Mouse (Mus musculus) hindbrain, embryonic 10.5 days (tissue): ENCODE data around the gene Gm44973. TPM values are rescaled to one million over a fixed set of nuclear protein-coding genes. Genes with fewer than 3 reads are reported as not detected.
"Not testable (repeated sequence)": the region's sequence is repeated elsewhere in the genome, so short reads cannot be mapped to it uniquely, and the experiment has no call there.

ENCODE experiments used
- DNase-seq: peaks from one replicate; pipeline ENCODE4 v3.0.0-alpha.2; 2017; ENCODE audit warnings: low spot score
- H3K27ac ChIP-seq: fragments of 300-500 bp; sonication (generic); 2 replicates; pipeline ENCODE4 v1.5.1; 2016; ENCODE audit warnings: mild to moderate bottlenecking, moderate library complexity
- H3K27me3 ChIP-seq: fragments of 300-500 bp; sonication (generic); 2 replicates; pipeline ENCODE4 v1.6.1; 2016; ENCODE audit warnings: mild to moderate bottlenecking; ENCODE audit not compliant: poor library complexity, insufficient read depth, severe bottlenecking
- H3K36me3 ChIP-seq: fragments of 300-500 bp; sonication (generic); 2 replicates; pipeline ENCODE4 v1.6.1; 2016; ENCODE audit warnings: mild to moderate bottlenecking, moderate library complexity
- H3K4me1 ChIP-seq: fragments of 300-500 bp; sonication (generic); replicated peaks from 2 replicates; pipeline ENCODE4 v1.6.1; 2016; ENCODE audit warnings: mild to moderate bottlenecking
- H3K4me3 ChIP-seq: fragments of 300-500 bp; sonication (generic); 2 replicates; pipeline ENCODE4 v1.5.1; 2016; ENCODE audit warnings: mild to moderate bottlenecking, moderate library complexity
- H3K9me3 ChIP-seq: fragments of 300-500 bp; sonication (generic); 2 replicates; pipeline ENCODE4 v1.6.1; 2016; ENCODE audit warnings: mild to moderate bottlenecking, moderate library complexity
- WGBS: fragments of 180-500 bp; shearing (Covaris S2); methylation state at CpG from one replicate; pipeline ENCODE4 v1.1.7; 2016; 5-methylcytosine and 5-hydroxymethylcytosine counted together
- polyA plus RNA-seq: library from polyadenylated mRNA; unstranded; fragments of >200 nt; fragmentation: Nextera tagmentation; extraction: Ambion mirVana; gene quantifications from 2 replicates; pipeline ENCODE4 v1.2.1, GENCODE M21; 2016

Gene Gm44973
- polyA plus RNA-seq, 1 experiment from 2014 or later: not detected

DNA sequence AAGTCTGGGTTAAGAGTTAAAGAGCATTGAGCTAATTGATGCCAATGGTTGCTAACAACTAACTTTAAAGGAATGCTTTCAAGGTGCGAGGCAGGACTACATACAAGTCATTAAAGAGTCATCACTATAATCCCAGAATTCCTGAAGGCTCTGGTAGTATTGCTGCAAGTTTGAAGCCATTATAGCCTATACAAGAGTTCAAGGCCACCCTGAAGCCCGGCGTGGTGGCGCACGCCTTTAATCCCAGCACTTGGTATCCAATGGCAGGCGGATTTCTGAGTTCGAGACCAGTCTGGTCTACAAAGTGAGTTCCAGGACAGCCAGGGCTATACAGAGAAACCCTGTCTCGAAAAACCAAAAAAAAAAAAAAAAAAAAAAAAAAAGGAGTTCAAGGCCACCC, 4.3 kb downstream of the Gm44973 start:
- DNase-seq, H3K9me3 ChIP-seq, H3K27me3 ChIP-seq: not testable (repeated sequence)
- Histone ChIP-seq H3K27ac (peak overlapping the region; percentile 97), H3K36me3 (peaks cover 44% of the 10 kb centered on the region), H3K4me1 (peaks cover 31% of the 10 kb centered on the region), H3K4me3 (peak overlapping the region; percentile 90)
- WGBS: 37% methylated on average over 8 of the region's 8 CpGs

- H3K4me3 ChIP-seq: peak within 1 kb of the TSS; percentile 90
- H3K36me3 ChIP-seq: peaks cover 49% of the 10 kb centered on the region
- H3K27ac ChIP-seq: peak within 1 kb of the TSS; percentile 97
- no peaks in the 10 kb centered on the region for H3K27me3 ChIP-seq
- H3K9me3 ChIP-seq: peaks cover 4% of the 10 kb centered on the region; the same call in 1 of the 2 replicates
- H3K4me1 ChIP-seq: peaks cover 31% of the 10 kb centered on the region
- DNase-seq: peak; percentile 99
- WGBS: under 1% methylated on average over 49 of the region's 49 CpGs
Measured at GRCm38 (mm10) chr7:5020000-5020681, 4.8 kb downstream of the Gm44973 start, which contains the start of the genes Zfp865 and Ccdc106. Gene Zfp865 (plus strand): TSS chr7:5020376. Gene Ccdc106 (plus strand): TSS chr7:5020553.

- 2% methylated on average over 15 of the region's 15 CpGs for WGBS
- H3K36me3 ChIP-seq: peaks cover 54% of the 10 kb centered on the region
- H3K4me1 ChIP-seq: peaks cover 29% of the 10 kb centered on the region
- peak overlapping the region; percentile 97 for H3K27ac ChIP-seq
- H3K27me3 ChIP-seq: no peaks in the 10 kb centered on the region
- no peak for DNase-seq
- H3K9me3 ChIP-seq: peaks cover 4% of the 10 kb centered on the region; the same call in 1 of the 2 replicates
- peak overlapping the region; percentile 90 for H3K4me3 ChIP-seq
Measured at GRCm38 (mm10) chr7:5020685-5021084, 5.4 kb downstream of the Gm44973 start.

DNA sequence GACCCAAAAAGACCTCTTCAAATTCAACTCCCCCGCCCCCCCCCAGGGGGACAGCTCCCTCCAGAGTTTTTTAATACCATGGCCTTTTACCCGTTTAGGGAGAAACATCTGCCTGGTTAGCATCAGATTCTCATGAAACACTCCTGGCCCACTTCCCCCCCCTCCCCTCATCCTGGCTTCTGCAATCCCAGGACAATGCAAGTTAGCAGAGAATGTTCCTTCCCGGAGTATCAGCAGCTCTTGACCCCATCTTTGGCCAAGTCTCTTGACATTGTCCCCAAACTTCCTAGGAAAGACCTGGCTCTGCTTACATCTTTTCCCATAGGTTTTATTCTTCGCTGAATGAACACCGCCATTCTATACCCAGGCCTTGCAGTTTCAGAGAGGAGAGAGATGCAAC, 5.9 kb downstream of the Gm44973 start:
- 54% methylated on average over 5 of the region's 5 CpGs for WGBS
- Histone ChIP-seq H3K4me1 (peaks cover 24% of the 10 kb centered on the region), H3K27ac (peak overlapping the region; percentile 97), H3K4me3 (peak overlapping the region; percentile 90), H3K36me3 (peaks cover 59% of the 10 kb centered on the region), H3K9me3 (peaks cover 4% of the 10 kb centered on the region; the same call in 1 of the 2 replicates), H3K27me3 (no peaks in the 10 kb centered on the region)
- DNase-seq: no peak

DNA sequence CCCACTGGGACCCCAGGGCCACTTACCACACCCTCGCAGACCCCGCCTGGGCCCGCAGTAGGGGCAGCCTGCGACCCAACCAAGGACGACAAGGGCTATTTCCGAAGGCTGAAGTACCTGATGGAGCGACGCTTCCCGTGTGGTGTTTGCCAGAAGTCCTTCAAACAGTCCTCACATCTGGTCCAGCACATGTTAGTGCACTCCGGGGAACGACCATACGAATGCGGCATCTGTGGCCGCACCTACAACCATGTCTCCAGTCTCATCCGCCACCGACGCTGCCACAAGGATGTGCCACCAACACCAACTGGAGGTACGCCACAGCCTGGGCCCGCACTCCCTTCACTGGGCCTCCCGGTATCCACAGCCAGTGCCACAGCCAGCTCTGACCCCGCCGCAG, 14.2 kb downstream of the Gm44973 start:
- Histone ChIP-seq H3K36me3 (peaks cover 98% of the 10 kb centered on the region), H3K27ac (no peak overlapping the region), H3K9me3 (peaks cover 44% of the 10 kb centered on the region), H3K4me1 (no peaks in the 10 kb centered on the region), H3K4me3 (peak overlapping the region; percentile 11; the same call in 1 of the 2 replicates), H3K27me3 (peaks cover 16% of the 10 kb centered on the region; the same call in 1 of the 2 replicates)
- no peak for DNase-seq
- 94% methylated on average over 22 of the region's 22 CpGs for WGBS

DNA sequence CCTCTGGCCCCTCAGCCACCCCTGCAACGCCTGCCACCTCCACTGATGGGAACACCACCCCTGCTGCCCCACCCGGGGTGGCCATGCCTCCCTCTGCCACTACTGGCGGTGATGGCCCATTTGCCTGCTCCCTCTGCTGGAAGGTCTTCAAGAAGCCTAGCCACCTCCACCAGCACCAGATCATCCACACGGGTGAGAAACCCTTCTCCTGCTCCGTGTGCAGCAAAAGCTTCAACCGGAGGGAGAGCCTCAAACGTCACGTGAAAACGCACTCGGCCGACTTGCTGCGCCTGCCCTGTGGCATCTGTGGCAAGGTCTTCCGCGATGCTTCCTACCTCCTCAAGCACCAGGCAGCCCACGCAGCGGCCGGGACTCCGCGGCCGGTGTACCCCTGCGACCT, 14.7 kb downstream of the Gm44973 start:
- DNase-seq: no peak
- H3K9me3 ChIP-seq: peaks cover 44% of the 10 kb centered on the region
- no peaks in the 10 kb centered on the region for H3K4me1 ChIP-seq
- no peak overlapping the region for H3K27ac ChIP-seq
- peaks cover 98% of the 10 kb centered on the region for H3K36me3 ChIP-seq
- H3K4me3 ChIP-seq: peak overlapping the region; percentile 11; the same call in 1 of the 2 replicates
- 89% methylated on average over 21 of the region's 21 CpGs for WGBS
- H3K27me3 ChIP-seq: peaks cover 16% of the 10 kb centered on the region; the same call in 1 of the 2 replicates

GRCm38 (mm10) chr7:5030554-5031275, 15.4 kb downstream of the Gm44973 start:
- Histone ChIP-seq H3K36me3 (peaks cover 99% of the 10 kb centered on the region), H3K9me3 (peaks cover 49% of the 10 kb centered on the region), H3K27ac (no peak overlapping the region), H3K27me3 (peaks cover 16% of the 10 kb centered on the region; the same call in 1 of the 2 replicates), H3K4me3 (peak overlapping the region; percentile 11; the same call in 1 of the 2 replicates), H3K4me1 (no peaks in the 10 kb centered on the region)
- no peak for DNase-seq
- 81% methylated on average over 63 of the region's 63 CpGs for WGBS

DNA sequence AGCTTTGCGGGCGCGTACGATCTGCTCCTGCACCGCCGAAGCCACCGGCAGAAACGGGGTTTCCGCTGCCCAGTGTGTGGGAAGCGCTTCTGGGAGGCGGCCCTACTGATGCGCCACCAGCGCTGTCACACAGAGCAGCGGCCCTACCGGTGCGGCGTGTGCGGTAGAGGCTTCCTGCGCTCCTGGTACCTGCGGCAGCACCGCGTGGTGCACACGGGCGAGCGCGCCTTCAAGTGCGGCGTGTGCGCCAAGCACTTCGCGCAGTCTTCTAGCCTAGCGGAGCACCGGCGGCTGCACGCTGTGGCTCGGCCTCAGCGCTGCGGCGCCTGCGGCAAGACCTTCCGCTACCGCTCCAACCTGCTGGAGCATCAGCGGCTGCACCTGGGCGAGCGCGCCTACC, 16.2 kb downstream of the Gm44973 start:
- Histone ChIP-seq H3K36me3 (peaks cover 99% of the 10 kb centered on the region), H3K4me1 (no peaks in the 10 kb centered on the region), H3K9me3 (peaks cover 54% of the 10 kb centered on the region), H3K27me3 (peaks cover 16% of the 10 kb centered on the region; the same call in 1 of the 2 replicates), H3K4me3 (0 out of 2 replicates have a peak overlapping the region, but pooled peaks have one; percentile 7), H3K27ac (no peak overlapping the region)
- DNase-seq: no peak
- WGBS: 74% methylated on average over 46 of the region's 46 CpGs

- peaks cover 16% of the 10 kb centered on the region; the same call in 1 of the 2 replicates for H3K27me3 ChIP-seq
- WGBS: 92% methylated on average over 3 of the region's 3 CpGs
- H3K4me1 ChIP-seq: peaks cover 7% of the 10 kb centered on the region
- no peak within 1 kb of the TSS for H3K27ac ChIP-seq
- peaks cover 77% of the 10 kb centered on the region for H3K36me3 ChIP-seq
- H3K4me3 ChIP-seq: no peak within 1 kb of the TSS
- DNase-seq: no peak
- peaks cover 53% of the 10 kb centered on the region for H3K9me3 ChIP-seq
Measured at GRCm38 (mm10) chr7:5033818-5034217, 18.5 kb downstream of the Gm44973 start, which contains the start of gene 4632433K11Rik. Gene 4632433K11Rik (plus strand): TSS chr7:5034118.

- Histone ChIP-seq H3K27ac (no peak overlapping the region), H3K36me3 (peaks cover 62% of the 10 kb centered on the region), H3K9me3 (peaks cover 35% of the 10 kb centered on the region), H3K4me3 (no peak overlapping the region), H3K27me3 (peaks cover 4% of the 10 kb centered on the region; the same call in 1 of the 2 replicates), H3K4me1 (peaks cover 16% of the 10 kb centered on the region)
- WGBS: 94% methylated on average over 17 of the region's 17 CpGs
- no peak for DNase-seq
Measured at GRCm38 (mm10) chr7:5035628-5036027, 20.3 kb downstream of the Gm44973 start.

GRCm38 (mm10) chr7:5036136-5036535, 20.8 kb downstream of the Gm44973 start:
- H3K27me3 ChIP-seq: no peaks in the 10 kb centered on the region
- H3K4me1 ChIP-seq: peaks cover 16% of the 10 kb centered on the region
- H3K36me3 ChIP-seq: peaks cover 60% of the 10 kb centered on the region
- H3K4me3 ChIP-seq: no peak overlapping the region
- DNase-seq: no peak
- H3K9me3 ChIP-seq: peaks cover 30% of the 10 kb centered on the region
- WGBS: 88% methylated on average over 9 of the region's 9 CpGs
- H3K27ac ChIP-seq: no peak overlapping the region

DNA sequence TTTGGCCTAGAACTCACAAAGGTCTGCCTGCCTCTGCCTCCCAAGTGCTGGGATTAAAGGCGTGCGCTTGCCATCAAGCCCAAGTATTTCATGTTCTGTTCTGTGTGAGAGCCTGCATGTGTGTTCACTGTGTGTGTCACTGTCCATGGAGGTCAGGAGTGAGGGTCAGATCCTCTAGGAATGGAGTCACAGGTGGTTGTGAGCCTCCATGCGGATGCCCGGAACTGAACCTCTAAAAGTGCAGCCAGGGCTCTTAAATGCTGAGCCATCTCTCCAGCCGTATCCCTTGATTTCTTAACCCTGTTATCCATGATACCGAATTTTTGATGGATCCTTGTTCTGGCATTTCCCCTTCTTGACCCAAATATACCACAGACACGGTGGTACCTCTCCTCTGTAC, 21.7 kb downstream of the Gm44973 start:
- no peak overlapping the region for H3K27ac ChIP-seq
- H3K36me3 ChIP-seq: peaks cover 57% of the 10 kb centered on the region
- H3K9me3 ChIP-seq: peaks cover 21% of the 10 kb centered on the region
- 90% methylated on average over 7 of the region's 7 CpGs for WGBS
- DNase-seq: no peak
- no peaks in the 10 kb centered on the region for H3K27me3 ChIP-seq
- no peak overlapping the region for H3K4me3 ChIP-seq
- H3K4me1 ChIP-seq: peaks cover 16% of the 10 kb centered on the region
